ENCODE assay signal across 13 mouse cellular contexts in genomic region chr19:32532737-32533505, GRCm38 (mm10).
"Had no signal": no experiment of that assay in that cellular context is flagged by ENCODE, and none has a peak within 500 bp of the region (broad histone marks: within the 10 kb centered on the region; RNA-seq: fewer than 3 reads in every experiment).

No protein-coding gene starts in this region.

- H3K27ac ChIP-seq: kidney, embryonic 15.5 days; left cerebral cortex, adult 2 months; limb, embryonic 15.5 days; macrophage; midbrain, embryonic 12.5 days; neural tube, embryonic 15.5 days had no signal

- H3K4me1 ChIP-seq: kidney, embryonic 15.5 days; limb, embryonic 15.5 days; neural tube, embryonic 15.5 days had no signal

- H3K27me3 ChIP-seq: kidney, embryonic 15.5 days; limb, embryonic 15.5 days; midbrain, embryonic 12.5 days; neural tube, embryonic 15.5 days had no signal

- ATAC-seq: intestine, embryonic 16.5 days had no signal

- H3K36me3 ChIP-seq: kidney, embryonic 15.5 days; limb, embryonic 15.5 days; midbrain, embryonic 12.5 days; neural tube, embryonic 15.5 days had no signal

- DNase-seq: kidney, postnatal 14 days; right cerebral cortex, adult 18-20 months; right cerebral cortex, postnatal 25 days; spleen, adult 18-20 months; thymus, adult 2 months; thymus, postnatal 25 days had no signal

- H3K4me3 ChIP-seq: kidney, embryonic 15.5 days; left cerebral cortex, adult 2 months; limb, embryonic 15.5 days; midbrain, embryonic 12.5 days; neural tube, embryonic 15.5 days had no signal

- H3K4me2 ChIP-seq: kidney, embryonic 15.5 days; limb, embryonic 15.5 days; midbrain, embryonic 12.5 days; neural tube, embryonic 15.5 days had no signal

- H3K9ac ChIP-seq: kidney, embryonic 15.5 days; limb, embryonic 15.5 days; midbrain, embryonic 12.5 days; neural tube, embryonic 15.5 days had no signal

- H3K9me3 ChIP-seq: kidney, embryonic 15.5 days; limb, embryonic 15.5 days; midbrain, embryonic 12.5 days; neural tube, embryonic 15.5 days had no signal
